Mouse (Mus musculus): ENCODE data around the gene Rere.

- TF ChIP-seq POLR2A (IDR thresholded peaks at IDR 0.05; ENCODE audit: low read depth, low read length) (no peak), RAD21 (IDR thresholded peaks at IDR 0.05; ENCODE audit: low read depth, low read length) (no peak), EP300 (IDR thresholded peaks at IDR 0.05; ENCODE audit: low read length) (no peak), GABPA (IDR thresholded peaks at IDR 0.05; ENCODE audit: insufficient replicate concordance, low read depth, low read length) (no peak), MEF2A (IDR thresholded peaks at IDR 0.05; ENCODE audit: borderline replicate concordance, low read depth, low read length) (no peak)
Measured at GRCm38 (mm10) chr4:150629266-150629665, 347.8 kb downstream of the Rere start.

All from CH12.LX (cell line).